Comparison of ENCODE assay signal across 26 mouse cellular contexts in genomic region chr11:53096871-53097270, GRCm38 (mm10).
A peak's percentile ranks its signal among the peaks of the same experiment; 100 is the strongest.
DNase-seq lines count a peak whose midpoint lies in the region; ATAC-seq lines count a peak whose summit lies in the region.
"Had no signal": no experiment of that assay in that cellular context is flagged by ENCODE, and none has a peak within 500 bp of the region (broad histone marks: within the 10 kb centered on the region; RNA-seq: fewer than 3 reads in every experiment).

No protein-coding gene starts in this region.

- H3K27me3 ChIP-seq in midbrain, embryonic 13.5 days = 0 out of 2 replicates have a peak, but pooled peaks cover 5% of the 10 kb centered on the region
- H3K27me3 ChIP-seq: forebrain, embryonic 13.5 days; heart, embryonic 12.5 days; lung, embryonic 15.5 days; midbrain, embryonic 15.5 days had no signal

- no peak overlapping the region for H3K27ac ChIP-seq in midbrain, embryonic 13.5 days
- H3K27ac ChIP-seq: forebrain, embryonic 13.5 days; hindbrain, embryonic 10.5 days; left cerebral cortex, adult 2 months; limb, embryonic 12.5 days; lung, embryonic 15.5 days; midbrain, embryonic 15.5 days had no signal

- no peaks in the 10 kb centered on the region for H3K36me3 ChIP-seq in midbrain, embryonic 13.5 days
- H3K36me3 ChIP-seq: heart, embryonic 12.5 days; hindbrain, embryonic 10.5 days; limb, embryonic 12.5 days; lung, embryonic 15.5 days; midbrain, embryonic 15.5 days had no signal

- H3K4me1 ChIP-seq in midbrain, embryonic 13.5 days (replicated peaks) = peaks cover 9% of the 10 kb centered on the region; the same call in 1 of the 2 replicates

- H3K9me3 ChIP-seq in midbrain, embryonic 13.5 days = no peaks in the 10 kb centered on the region
- H3K9me3 ChIP-seq: forebrain, embryonic 13.5 days; heart, embryonic 12.5 days; hindbrain, embryonic 10.5 days; limb, embryonic 12.5 days; lung, embryonic 15.5 days; midbrain, embryonic 15.5 days had no signal

- H3K9ac ChIP-seq in midbrain, embryonic 13.5 days (replicated peaks) = no peak overlapping the region
- H3K9ac ChIP-seq: forebrain, embryonic 13.5 days; heart, embryonic 12.5 days; limb, embryonic 12.5 days; lung, embryonic 15.5 days; midbrain, embryonic 15.5 days had no signal

- H3K4me2 ChIP-seq in midbrain, embryonic 13.5 days (replicated peaks) = no peak overlapping the region
- H3K4me2 ChIP-seq: forebrain, embryonic 13.5 days; heart, embryonic 12.5 days; limb, embryonic 12.5 days; lung, embryonic 15.5 days; midbrain, embryonic 15.5 days had no signal

- H3K4me3 ChIP-seq in midbrain, embryonic 13.5 days (replicated peaks) = no peak overlapping the region
- H3K4me3 ChIP-seq: forebrain, embryonic 13.5 days; heart, embryonic 12.5 days; hindbrain, embryonic 10.5 days; left cerebral cortex, adult 2 months; limb, embryonic 12.5 days; lung, embryonic 15.5 days; midbrain, embryonic 15.5 days had no signal

- 91% methylated on average over 9 of the region's 9 CpGs for WGBS in midbrain, embryonic 13.5 days

- ATAC-seq in CD4-positive, CD25-positive, alpha-beta regulatory T cell, adult 4 months = peak; percentile 58
- ATAC-seq in granulocyte monocyte progenitor cell, adult 5-6 weeks (replicated peaks; ENCODE audit: poor library complexity, severe bottlenecking) = peak; percentile 36
- ATAC-seq in midbrain, embryonic 13.5 days = no peak
- ATAC-seq: forebrain, embryonic 13.5 days; hindbrain, embryonic 16.5 days; intestine, embryonic 16.5 days; midbrain, embryonic 15.5 days had no signal

- DNase-seq in thymus, postnatal 14 days = peak; percentile 40
- DNase-seq in thymus, postnatal 25 days = no peak
- peak; percentile 65 for DNase-seq in naive thymus-derived CD4-positive, alpha-beta T cell, adult 2 months (ENCODE audit: low read depth)
- no peak for DNase-seq in frontal cortex, postnatal 25 days (ENCODE audit: low spot score in 2 of 2)
- DNase-seq: adrenal gland, adult 2 months; adrenal gland, postnatal 36 days; cerebellum, adult 2 months; cerebellum, postnatal 14 days; gastrocnemius, postnatal 25 days; heart, adult 18-20 months; heart, postnatal 10 days; kidney, adult 8-10 months; kidney, postnatal 10 days; spleen, adult 18-20 months had no signal

Comparison
In these comparisons a context has a peak if more than half of its experiments do, and no peak if none do; other contexts are left out.
1. DNase-seq: peak in thymus, postnatal 14 days (single experiment) and naive thymus-derived CD4-positive, alpha-beta T cell, adult 2 months (single experiment); none in thymus, postnatal 25 days (single experiment) and frontal cortex, postnatal 25 days (0 of 2).